Mouse (Mus musculus): ENCODE results near the gene Hba-x. TPM values are rescaled to one million over a fixed set of nuclear protein-coding genes. Genes with fewer than 3 reads are reported as not detected.
A peak's percentile ranks its signal among the peaks of the same experiment; 100 is the strongest.
"Not testable (repeated sequence)": the region's sequence is repeated elsewhere in the genome, so short reads cannot be mapped to it uniquely, and the experiment has no call there.

Gene Hba-x
- polyA plus RNA-seq, 1 experiment from 2014 or later: 365 TPM

- not testable (repeated sequence) for ATAC-seq; H3K4me1 ChIP-seq (replicated peaks)
- no CpG with 5 or more reads among the region's 4 CpGs for WGBS
Observed at GRCm38 (mm10) chr11:32296203-32296602, 20.0 kb downstream of the Hba-x start, which contains the start of gene Hba-a2. TSS of gene Hba-a2 (plus strand) at chr11:32296489.

DNA sequence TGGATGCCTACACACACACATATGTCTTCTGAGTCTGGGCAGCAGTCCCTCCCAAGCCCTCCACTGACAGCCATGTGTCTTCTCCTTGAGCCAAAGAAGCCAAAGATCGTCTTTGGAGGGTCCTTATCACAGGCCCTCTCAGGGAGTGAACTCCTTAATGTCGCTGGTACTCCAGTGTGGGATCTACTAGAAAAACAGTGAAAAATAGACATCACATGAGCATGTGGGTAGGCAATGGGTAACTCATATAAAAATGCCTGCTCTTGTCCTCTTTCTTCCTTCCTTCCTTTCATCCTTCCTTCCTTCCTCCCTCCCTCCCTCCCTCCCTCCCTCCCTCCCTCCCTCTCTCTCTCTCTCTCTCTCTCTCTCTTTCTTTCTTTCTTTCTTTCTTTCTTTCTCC, 21.2 kb downstream of the Hba-x start:
- peaks cover 13% of the 10 kb centered on the region for H3K27me3 ChIP-seq
- not testable (repeated sequence) for H3K27ac ChIP-seq; H3K4me3 ChIP-seq (replicated peaks); H3K4me2 ChIP-seq (replicated peaks); H3K9ac ChIP-seq (replicated peaks); H3K36me3 ChIP-seq; H3K9me3 ChIP-seq; H3K4me1 ChIP-seq (replicated peaks); ATAC-seq
- 50% methylated on average over 2 of the region's 2 CpGs for WGBS

More at GRCm38 (mm10) chr11:32296203-32296602, 20.0 kb downstream of the Hba-x start, which contains the start of gene Hba-a2:
- H3K9me3 ChIP-seq; H3K27ac ChIP-seq; H3K27me3 ChIP-seq; H3K9ac ChIP-seq (replicated peaks); H3K4me3 ChIP-seq (replicated peaks); H3K36me3 ChIP-seq; H3K4me2 ChIP-seq (replicated peaks): not testable (repeated sequence)

DNA sequence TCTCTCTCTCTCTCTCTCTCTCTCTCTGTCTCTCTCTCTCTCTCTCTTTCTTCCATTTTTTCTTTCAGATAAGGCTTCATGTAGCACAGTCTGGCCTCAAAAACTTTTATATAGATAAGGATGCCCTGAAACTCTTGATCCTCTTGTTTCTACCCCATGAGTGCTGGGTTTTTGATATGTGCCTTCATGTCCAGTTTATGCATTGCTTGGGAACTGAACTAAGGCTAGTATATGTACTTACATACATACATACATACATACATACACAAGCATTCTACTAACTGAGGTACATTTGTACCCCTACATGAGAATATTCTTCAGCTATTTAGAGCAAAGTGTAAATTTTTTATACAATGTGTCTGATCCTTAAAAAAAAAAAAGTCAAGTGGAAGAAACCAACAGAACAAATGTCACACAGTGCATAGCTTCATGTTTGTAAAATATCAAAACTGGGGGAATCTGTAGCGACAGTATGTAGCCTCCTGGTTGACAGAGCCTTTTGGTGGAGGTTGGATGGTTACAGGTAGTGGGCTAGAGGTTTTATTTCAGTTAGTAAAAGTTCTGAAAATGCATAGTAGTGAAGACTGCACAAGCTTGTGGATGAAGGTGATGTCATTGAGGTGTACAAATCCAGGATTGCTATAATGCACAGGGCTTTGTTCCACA, 21.8 kb downstream of the Hba-x start:
- H3K4me2 ChIP-seq (replicated peaks): no peak overlapping the region
- no peak overlapping the region for H3K4me3 ChIP-seq (replicated peaks)
- H3K9me3 ChIP-seq: no peaks in the 10 kb centered on the region
- H3K36me3 ChIP-seq: no peaks in the 10 kb centered on the region
- 94% methylated on average over 1 of the region's 1 CpGs for WGBS
- H3K27ac ChIP-seq: no peak overlapping the region
- H3K9ac ChIP-seq (replicated peaks): no peak overlapping the region
- peaks cover 13% of the 10 kb centered on the region for H3K27me3 ChIP-seq
- ATAC-seq: no peak
- no peaks in the 10 kb centered on the region for H3K4me1 ChIP-seq (replicated peaks)

GRCm38 (mm10) chr11:32298532-32298918, 22.3 kb downstream of the Hba-x start:
- Histone ChIP-seq H3K9ac (replicated peaks) (no peak overlapping the region), H3K4me3 (replicated peaks) (no peak overlapping the region), H3K4me2 (replicated peaks) (no peak overlapping the region), H3K4me1 (replicated peaks) (no peaks in the 10 kb centered on the region), H3K27me3 (peaks cover 13% of the 10 kb centered on the region), H3K36me3 (no peaks in the 10 kb centered on the region), H3K9me3 (no peaks in the 10 kb centered on the region), H3K27ac (no peak overlapping the region)
- no peak for ATAC-seq
- 94% methylated on average over 2 of the region's 2 CpGs for WGBS

GRCm38 (mm10) chr11:32299865-32300264, 23.7 kb downstream of the Hba-x start, which contains the start of gene Hbq1a:
TSS of gene Hbq1a (plus strand) at chr11:32300069.
- not testable (repeated sequence) for H3K9me3 ChIP-seq; H3K36me3 ChIP-seq; H3K9ac ChIP-seq (replicated peaks); H3K27ac ChIP-seq; H3K4me1 ChIP-seq (replicated peaks)
- H3K27me3 ChIP-seq: peaks cover 13% of the 10 kb centered on the region
- ATAC-seq: peak; percentile 67
- H3K4me3 ChIP-seq (replicated peaks): peak within 1 kb of the TSS; percentile 28
- WGBS: 5% methylated on average over 16 of the region's 16 CpGs
- peak within 1 kb of the TSS; percentile 50 for H3K4me2 ChIP-seq (replicated peaks)

GRCm38 (mm10) chr11:32300279-32301267, 24.4 kb downstream of the Hba-x start:
- Histone ChIP-seq H3K4me2 (replicated peaks) (peak overlapping the region; percentile 50), H3K9me3 (no peaks in the 10 kb centered on the region), H3K27ac (no peak overlapping the region), H3K9ac (replicated peaks) (no peak overlapping the region), H3K4me1 (replicated peaks) (no peaks in the 10 kb centered on the region), H3K4me3 (replicated peaks) (peak overlapping the region; percentile 28), H3K27me3 (peaks cover 13% of the 10 kb centered on the region), H3K36me3 (no peaks in the 10 kb centered on the region)
- peak; percentile 51 for ATAC-seq
- WGBS: 53% methylated on average over 16 of the region's 17 CpGs

DNA sequence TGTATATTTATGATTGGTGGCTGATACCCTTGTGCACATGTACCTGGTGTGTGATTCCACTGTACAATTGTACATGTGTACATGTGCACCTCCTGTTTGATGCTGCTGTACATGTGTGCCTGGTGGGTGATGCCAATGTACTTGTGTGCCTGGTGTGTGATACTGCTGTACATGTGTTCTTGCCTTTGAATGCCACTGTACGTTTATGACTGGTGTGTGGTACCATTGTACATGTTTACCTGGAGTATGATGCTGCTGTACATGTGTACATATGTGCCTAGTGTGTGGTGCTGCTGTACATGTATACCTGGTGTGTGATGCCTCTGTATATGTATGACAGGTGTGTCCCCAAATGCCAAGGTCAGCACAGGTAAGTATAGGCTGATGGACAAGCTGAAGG, 25.3 kb downstream of the Hba-x start:
- H3K9me3 ChIP-seq: no peaks in the 10 kb centered on the region
- ATAC-seq: no peak
- whole genome bisulfite sequencing: 73% methylated on average over 1 of the region's 1 CpGs

GRCm38 (mm10) chr11:32302824-32303419, 26.7 kb downstream of the Hba-x start:
- Histone ChIP-seq H3K27ac (no peak overlapping the region), H3K4me3 (replicated peaks) (no peak overlapping the region), H3K9me3 (no peaks in the 10 kb centered on the region), H3K4me1 (replicated peaks) (no peaks in the 10 kb centered on the region), H3K27me3 (peaks cover 13% of the 10 kb centered on the region), H3K9ac (replicated peaks) (no peak overlapping the region), H3K36me3 (no peaks in the 10 kb centered on the region), H3K4me2 (replicated peaks) (no peak overlapping the region)
- WGBS: 61% methylated on average over 2 of the region's 2 CpGs
- no peak for ATAC-seq

More for the DNA sequence above, 25.3 kb downstream of the Hba-x start:
- no peaks in the 10 kb centered on the region for H3K36me3 ChIP-seq
- no peaks in the 10 kb centered on the region for H3K4me1 ChIP-seq (replicated peaks)
- no peak overlapping the region for H3K9ac ChIP-seq (replicated peaks)
- no peak overlapping the region for H3K4me3 ChIP-seq (replicated peaks)
- H3K27me3 ChIP-seq: peaks cover 13% of the 10 kb centered on the region
- H3K4me2 ChIP-seq (replicated peaks): no peak overlapping the region
- H3K27ac ChIP-seq: no peak overlapping the region

DNA sequence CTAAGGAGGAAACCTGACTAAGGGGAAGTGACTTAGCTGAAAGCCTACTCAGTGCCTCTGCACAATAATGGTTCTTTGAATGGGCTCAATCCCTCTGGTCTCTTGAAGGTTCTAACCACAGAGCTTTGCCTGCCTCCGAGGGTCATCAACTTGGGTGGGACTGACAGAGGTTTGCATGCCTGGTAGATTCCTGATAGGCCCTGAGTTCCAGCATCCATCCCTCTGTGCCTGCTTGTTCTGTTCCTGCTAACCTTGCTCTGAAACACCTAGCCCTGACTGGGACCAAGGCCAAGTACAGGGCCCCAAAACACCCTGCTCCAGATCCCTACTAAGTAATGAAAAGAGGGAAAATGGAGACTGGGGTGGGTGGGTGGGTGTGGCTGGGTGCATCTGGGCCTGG, 27.3 kb downstream of the Hba-x start:
- 87% methylated on average over 1 of the region's 1 CpGs for WGBS
- no peaks in the 10 kb centered on the region for H3K36me3 ChIP-seq
- no peak overlapping the region for H3K9ac ChIP-seq (replicated peaks)
- H3K9me3 ChIP-seq: no peaks in the 10 kb centered on the region
- H3K4me1 ChIP-seq (replicated peaks): no peaks in the 10 kb centered on the region
- H3K4me3 ChIP-seq (replicated peaks): no peak overlapping the region
- no peak overlapping the region for H3K4me2 ChIP-seq (replicated peaks)
- no peak for ATAC-seq
- peaks cover 13% of the 10 kb centered on the region for H3K27me3 ChIP-seq
- H3K27ac ChIP-seq: no peak overlapping the region

GRCm38 (mm10) chr11:32307006-32307405, 30.8 kb downstream of the Hba-x start:
- Histone ChIP-seq H3K9me3 (no peaks in the 10 kb centered on the region), H3K27me3 (no peaks in the 10 kb centered on the region), H3K4me2 (replicated peaks) (no peak overlapping the region), H3K27ac (no peak overlapping the region), H3K4me3 (replicated peaks) (no peak overlapping the region), H3K4me1 (replicated peaks) (no peaks in the 10 kb centered on the region), H3K9ac (replicated peaks) (no peak overlapping the region), H3K36me3 (no peaks in the 10 kb centered on the region)
- WGBS: 84% methylated on average over 1 of the region's 1 CpGs
- ATAC-seq: no peak

- Histone ChIP-seq H3K27ac (no peak overlapping the region), H3K9me3 (no peaks in the 10 kb centered on the region), H3K36me3 (no peaks in the 10 kb centered on the region), H3K4me3 (replicated peaks) (no peak overlapping the region), H3K27me3 (no peaks in the 10 kb centered on the region), H3K9ac (replicated peaks) (no peak overlapping the region), H3K4me1 (replicated peaks) (no peaks in the 10 kb centered on the region), H3K4me2 (replicated peaks) (no peak overlapping the region)
- 35% methylated on average over 4 of the region's 4 CpGs for WGBS
- no peak for ATAC-seq
Observed at GRCm38 (mm10) chr11:32309446-32309845, 33.2 kb downstream of the Hba-x start.

DNA sequence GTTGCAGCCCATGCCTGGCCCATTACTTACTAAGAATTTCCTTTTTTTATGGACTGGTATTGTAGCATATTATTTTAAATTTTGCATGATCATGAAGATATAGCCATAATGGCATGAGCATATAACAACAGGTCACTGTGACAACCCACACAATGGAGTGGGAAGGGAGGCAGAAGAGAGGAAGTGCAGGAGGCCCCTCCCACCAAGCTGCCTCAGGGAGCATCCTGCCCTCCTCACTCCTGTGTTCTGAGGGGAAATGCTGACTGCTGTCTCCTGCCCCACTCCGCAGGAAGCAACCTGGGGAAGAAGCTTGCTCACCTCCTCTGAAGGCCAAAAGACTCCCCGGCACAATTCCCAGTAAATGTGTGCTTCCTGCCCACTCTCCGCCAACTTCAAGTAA, 33.7 kb downstream of the Hba-x start:
- H3K27ac ChIP-seq: no peak overlapping the region
- H3K4me1 ChIP-seq (replicated peaks): no peaks in the 10 kb centered on the region
- H3K9ac ChIP-seq (replicated peaks): no peak overlapping the region
- no peak overlapping the region for H3K4me2 ChIP-seq (replicated peaks)
- no peak for ATAC-seq
- 79% methylated on average over 3 of the region's 3 CpGs for WGBS
- H3K27me3 ChIP-seq: no peaks in the 10 kb centered on the region
- no peak overlapping the region for H3K4me3 ChIP-seq (replicated peaks)
- no peaks in the 10 kb centered on the region for H3K9me3 ChIP-seq
- no peaks in the 10 kb centered on the region for H3K36me3 ChIP-seq
